Mouse (Mus musculus): ENCODE measurements around the gene Rnf187.

DNA sequence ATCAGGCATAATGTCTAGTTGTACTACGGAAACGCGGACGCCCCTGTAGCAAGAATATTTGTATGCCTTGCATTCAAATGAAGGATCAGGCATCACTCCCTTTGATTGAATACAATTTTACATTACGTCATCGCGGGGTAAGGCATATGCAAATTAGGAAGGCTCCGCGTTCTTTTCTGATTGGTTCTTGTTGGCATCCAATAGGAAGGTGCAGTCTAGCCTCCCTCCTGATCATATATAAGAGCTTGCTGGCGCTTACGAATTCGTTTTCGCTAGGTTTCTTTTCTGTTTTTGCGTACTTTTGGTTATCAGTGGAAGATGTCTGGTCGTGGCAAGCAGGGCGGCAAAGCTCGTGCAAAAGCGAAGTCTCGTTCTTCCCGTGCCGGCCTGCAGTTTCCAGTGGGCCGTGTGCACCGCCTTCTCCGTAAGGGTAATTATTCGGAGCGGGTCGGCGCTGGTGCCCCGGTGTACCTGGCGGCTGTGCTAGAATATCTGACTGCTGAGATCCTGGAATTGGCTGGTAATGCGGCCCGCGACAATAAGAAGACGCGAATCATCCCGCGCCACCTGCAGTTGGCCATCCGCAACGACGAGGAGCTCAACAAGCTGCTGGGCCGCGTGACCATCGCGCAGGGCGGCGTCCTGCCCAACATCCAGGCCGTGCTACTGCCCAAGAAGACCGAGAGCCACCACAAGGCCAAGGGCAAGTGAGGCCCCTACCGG, 15.9 kb upstream of the Rnf187 start, which contains the start of the genes Hist3h2a and Trim17:
- peak; percentile 41 for TF ChIP-seq CTCF (IDR thresholded peaks at IDR 0.05; ENCODE audit: control insufficient read depth, insufficient read depth, insufficient read length)
- no peak for TF ChIP-seq MYOD1 (IDR thresholded peaks at IDR 0.05; ENCODE audit: control insufficient read depth, insufficient read length, low read depth)
- peak; percentile 4 for TF ChIP-seq CEBPB (IDR thresholded peaks at IDR 0.05; ENCODE audit: low read depth)
- peak; percentile 50 for TF ChIP-seq MAX (IDR thresholded peaks at IDR 0.05)
- peak; percentile 59 for TF ChIP-seq USF1 (IDR thresholded peaks at IDR 0.05; ENCODE audit: low read depth)

All from C2C12 (cell line).